16 mouse cellular contexts compared by ENCODE assay signal in genomic region chr2:126577362-126577761, GRCm38 (mm10).
"Had no signal": no experiment of that assay in that cellular context is flagged by ENCODE, and none has a peak within 500 bp of the region (broad histone marks: within the 10 kb centered on the region; RNA-seq: fewer than 3 reads in every experiment).

No protein-coding gene starts in this region.

- H3K27me3 ChIP-seq: neural tube, embryonic 13.5 days; neural tube, embryonic 15.5 days; stomach, embryonic 15.5 days had no signal

- H3K4me3 ChIP-seq: neural tube, embryonic 13.5 days; neural tube, embryonic 15.5 days; stomach, embryonic 15.5 days had no signal

- H3K9ac ChIP-seq: neural tube, embryonic 13.5 days; neural tube, embryonic 15.5 days; stomach, embryonic 15.5 days had no signal

- H3K4me1 ChIP-seq: neural tube, embryonic 13.5 days; neural tube, embryonic 15.5 days; stomach, embryonic 15.5 days had no signal

- H3K4me2 ChIP-seq: neural tube, embryonic 13.5 days; neural tube, embryonic 15.5 days; stomach, embryonic 15.5 days had no signal

- DNase-seq: retina, postnatal 1 day; right cerebral cortex, adult 18-20 months; right cerebral cortex, postnatal 14 days; right cerebral cortex, postnatal 25 days; right cerebral cortex, postnatal 4 days; spleen, adult 18-20 months; thymus, adult 18-20 months; thymus, adult 2 months; thymus, postnatal 14 days; thymus, postnatal 25 days; thymus, postnatal 36 days; thymus, postnatal 4 days had no signal

- H3K36me3 ChIP-seq: neural tube, embryonic 13.5 days; stomach, embryonic 15.5 days had no signal

- H3K9me3 ChIP-seq: neural tube, embryonic 13.5 days; neural tube, embryonic 15.5 days; stomach, embryonic 15.5 days had no signal

- H3K27ac ChIP-seq: neural tube, embryonic 13.5 days; neural tube, embryonic 15.5 days; stomach, embryonic 15.5 days; stomach, postnatal 0 days had no signal
